Mouse (Mus musculus): ENCODE data around the gene Pamr1.
A peak's percentile ranks its signal among the peaks of the same experiment; 100 is the strongest.

The Pamr1 gene

DNA sequence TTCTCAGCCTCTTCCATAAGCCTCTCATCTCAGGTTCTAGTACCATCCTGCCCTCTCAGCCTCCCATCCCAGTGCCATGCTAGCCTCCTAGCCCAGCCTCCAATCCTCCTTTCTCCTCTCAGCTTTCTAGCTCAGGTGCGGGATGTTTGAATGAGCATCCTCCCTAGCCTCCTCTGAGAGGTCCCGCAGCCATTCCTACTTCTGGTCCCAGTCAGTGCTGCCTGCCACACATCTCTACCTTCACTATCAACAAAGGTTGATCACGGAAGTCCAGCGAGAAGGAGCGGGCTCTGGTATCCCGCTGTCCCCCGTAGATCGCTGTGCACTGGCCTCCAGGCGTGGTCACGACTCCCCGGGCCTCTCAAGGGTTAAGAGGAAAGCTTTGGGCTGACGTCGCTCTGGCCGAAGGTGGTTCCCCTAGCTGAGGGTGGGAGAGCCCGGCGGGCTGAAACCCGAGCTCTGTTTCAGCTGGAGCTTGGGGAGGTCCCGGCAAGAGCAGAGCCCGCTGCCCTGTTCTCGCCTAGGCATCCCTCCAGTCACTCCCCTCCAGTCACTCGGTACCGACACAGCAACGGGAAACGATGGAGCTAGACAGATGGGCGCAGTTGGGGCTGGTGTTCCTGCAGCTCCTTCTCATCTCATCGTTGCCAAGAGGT lies at the start of gene Pamr1:
Gene Pamr1 (plus strand): TSS at position 402 of the 656 bp plus-strand sequence.
- DNase-seq, result no peak

DNA sequence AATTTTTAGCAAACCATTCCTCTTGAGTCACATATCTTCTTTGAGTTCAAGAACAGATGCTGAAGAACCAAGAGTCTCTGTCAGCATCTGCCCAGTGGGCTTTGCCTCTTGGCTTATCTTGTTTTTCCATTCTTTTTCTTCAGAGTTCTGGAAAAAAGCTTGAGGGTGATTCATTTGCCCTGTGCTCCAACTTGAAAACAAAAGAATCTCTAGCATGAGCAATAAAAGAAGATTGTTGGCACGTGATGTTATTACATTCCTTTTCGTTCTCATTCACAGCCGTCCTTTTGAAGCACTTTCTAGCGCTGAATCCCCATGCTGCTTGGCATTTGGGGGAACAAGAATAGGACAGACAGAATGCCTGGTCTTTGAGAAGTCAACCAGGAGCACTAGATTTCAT lies 42.2 kb upstream of the Pamr1 start:
- DNase-seq, result no peak

GRCm38 (mm10) chr2:102508154-102508553 lies 41.7 kb upstream of the Pamr1 start:
- DNase-seq, result no peak

- DNase-seq, result no peak
Observed at GRCm38 (mm10) chr2:102519956-102520355, 29.9 kb upstream of the Pamr1 start.

DNA sequence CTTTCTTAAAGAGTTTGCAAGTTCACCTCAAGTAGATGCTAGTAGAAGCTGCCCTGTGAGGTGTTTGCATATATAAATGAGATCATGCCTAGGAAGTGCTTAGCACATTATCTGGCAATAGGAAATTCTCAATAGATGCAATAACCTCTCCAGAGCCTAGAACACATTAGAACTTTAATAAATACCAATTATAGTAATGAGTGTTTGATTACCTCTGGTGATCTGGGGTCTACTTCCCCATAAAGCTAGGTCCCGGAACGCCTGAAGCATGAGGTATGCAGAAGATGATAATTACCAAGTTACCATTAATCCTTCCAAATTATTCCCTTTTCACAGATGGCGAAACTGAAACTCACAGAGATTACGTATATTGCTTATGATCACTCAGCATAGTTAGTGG lies 22.2 kb upstream of the Pamr1 start:
- no peak for DNase-seq

DNA sequence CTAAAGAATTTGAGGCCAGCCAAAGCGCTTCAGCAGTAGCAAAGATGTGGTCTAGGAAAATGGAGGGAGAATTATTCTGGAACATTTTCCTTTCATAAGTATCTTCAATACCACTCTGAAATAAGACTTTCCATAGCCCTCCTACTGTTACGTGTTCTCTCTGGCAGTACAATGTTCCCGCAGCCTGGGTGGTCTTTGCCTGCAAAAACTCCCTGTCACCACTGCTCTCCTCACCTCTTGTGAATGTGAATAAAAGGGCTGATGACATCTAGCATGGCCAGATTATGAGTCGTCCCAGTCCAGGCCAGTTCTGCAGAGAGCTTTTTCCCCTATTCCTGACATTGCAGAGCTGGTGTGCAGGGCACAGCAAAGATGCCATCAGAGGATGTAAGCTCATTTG lies 16.4 kb upstream of the Pamr1 start:
- DNase-seq, result no peak

GRCm38 (mm10) chr2:102536766-102537165 lies 13.0 kb upstream of the Pamr1 start:
- no peak for DNase-seq

DNA sequence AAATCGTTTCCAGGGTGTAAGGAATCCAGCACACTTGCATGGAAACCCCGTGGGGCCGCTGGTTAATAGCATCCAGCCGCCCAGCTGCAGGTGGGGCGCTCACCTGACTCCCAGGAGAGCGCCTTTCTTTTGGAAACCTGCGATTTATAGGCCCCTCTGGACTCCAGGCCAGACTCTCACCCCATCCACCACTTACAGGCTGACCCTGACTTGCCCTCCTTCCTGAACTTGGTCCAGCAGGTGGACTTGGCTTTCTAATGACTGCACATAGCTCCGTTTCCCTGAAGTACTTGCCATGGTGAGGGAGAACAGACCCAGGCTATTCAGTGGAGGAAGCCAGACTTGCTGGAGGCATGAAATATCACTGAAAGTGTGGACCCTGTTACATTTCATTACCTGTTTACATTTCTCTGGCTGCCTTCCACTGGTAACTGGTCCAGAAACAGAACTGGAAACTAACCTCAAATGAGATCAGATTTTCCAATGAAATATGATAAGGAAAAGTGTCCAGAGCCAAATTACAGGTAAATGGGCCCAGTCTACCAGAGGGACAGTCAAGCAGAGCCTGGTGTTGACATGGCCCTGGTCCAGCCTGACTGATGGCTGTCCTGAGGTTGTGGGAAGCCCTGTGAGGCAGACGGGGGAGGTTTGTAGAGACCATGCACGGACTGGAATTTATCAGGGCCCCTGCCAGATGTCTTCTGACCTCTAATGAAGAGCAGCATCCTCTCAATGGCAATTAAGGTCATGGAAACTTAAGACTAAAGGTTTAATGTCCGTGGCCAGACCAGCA lies 9.2 kb upstream of the Pamr1 start:
- no peak for DNase-seq

- no peak for DNase-seq
Observed at GRCm38 (mm10) chr2:102541404-102542125, 8.2 kb upstream of the Pamr1 start.

GRCm38 (mm10) chr2:102543961-102544719 lies 5.7 kb upstream of the Pamr1 start:
- no peak for DNase-seq

DNA sequence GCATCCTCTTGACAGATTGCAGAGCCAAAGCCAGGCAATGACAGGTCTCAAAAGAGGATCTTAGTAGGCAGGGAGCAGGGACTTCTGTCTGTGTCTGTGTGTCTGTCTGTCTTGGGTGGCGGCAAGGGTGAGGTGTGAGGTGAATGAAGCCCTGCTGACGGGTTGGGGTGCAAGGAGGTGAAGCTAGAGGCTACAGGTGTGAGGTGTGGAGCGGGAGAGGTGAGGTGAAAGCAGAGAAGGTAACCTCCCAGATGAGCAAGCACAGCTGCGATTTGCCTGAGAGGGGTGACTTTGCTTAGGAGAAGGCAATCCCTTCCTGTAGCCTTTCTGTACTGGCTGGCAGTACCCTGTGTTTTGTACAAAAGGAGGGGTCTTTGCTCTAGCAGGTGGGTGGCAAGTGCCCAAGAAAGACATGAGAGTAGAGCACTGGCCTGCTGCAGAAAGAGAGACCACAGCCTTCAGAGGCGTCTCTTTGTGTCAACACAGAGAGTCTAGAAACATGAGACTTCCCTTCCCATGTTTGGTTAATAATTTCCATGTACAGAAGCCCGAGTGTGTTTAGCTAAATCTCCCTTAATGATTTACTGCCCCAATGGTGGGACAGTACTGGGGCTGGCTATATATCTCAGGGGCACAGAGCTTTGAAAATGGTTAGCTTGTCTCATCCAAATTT lies 1.2 kb downstream of the Pamr1 start:
- no peak for DNase-seq

GRCm38 (mm10) chr2:102551594-102551993 lies 1.8 kb downstream of the Pamr1 start:
- DNase-seq, result no peak

DNA sequence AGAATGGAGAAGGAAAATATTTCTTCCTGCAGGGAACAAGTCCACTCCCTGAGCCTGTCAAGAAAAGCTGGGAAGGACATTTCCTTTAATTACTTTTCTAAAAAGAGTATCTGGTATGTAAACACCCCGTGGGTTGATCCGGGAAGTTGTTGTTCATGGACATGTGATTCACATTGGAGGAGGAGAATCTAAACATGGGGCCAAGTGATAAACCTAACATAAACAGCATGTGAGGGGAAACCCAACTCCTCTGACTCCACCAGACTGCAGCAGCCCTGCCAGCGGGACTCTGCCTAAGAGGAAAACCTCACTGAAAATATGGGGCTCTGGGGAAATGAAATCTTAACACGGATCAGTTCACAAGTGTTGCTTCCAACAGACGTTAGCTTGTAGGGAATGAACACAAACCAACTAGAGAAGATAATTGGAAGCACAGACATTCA lies 2.3 kb downstream of the Pamr1 start:
- DNase-seq, result no peak

DNA sequence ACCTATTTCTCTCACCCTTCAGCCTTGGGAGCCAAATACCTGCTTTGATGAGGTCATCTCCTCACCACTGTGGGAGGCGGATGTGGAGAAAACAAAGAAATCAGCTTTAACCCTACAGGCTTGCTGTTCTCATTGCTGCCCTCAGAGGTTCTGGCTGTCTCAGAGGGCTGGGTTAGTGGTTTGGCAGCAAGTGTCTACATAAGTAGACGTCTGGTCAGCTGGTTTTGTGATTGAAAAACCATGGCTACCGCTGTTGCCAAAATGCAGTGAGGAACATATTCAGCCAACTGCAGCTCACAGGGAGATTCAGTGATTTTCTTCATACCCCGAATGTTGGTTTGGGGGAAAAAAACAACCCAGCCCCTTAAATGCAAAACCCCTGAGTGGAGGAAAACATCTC lies 7.3 kb downstream of the Pamr1 start:
- DNase-seq, result no peak

- DNase-seq, result no peak
Observed at GRCm38 (mm10) chr2:102558965-102559364, 9.2 kb downstream of the Pamr1 start.

GRCm38 (mm10) chr2:102563848-102564247 lies 14.0 kb downstream of the Pamr1 start:
- no peak for DNase-seq

DNA sequence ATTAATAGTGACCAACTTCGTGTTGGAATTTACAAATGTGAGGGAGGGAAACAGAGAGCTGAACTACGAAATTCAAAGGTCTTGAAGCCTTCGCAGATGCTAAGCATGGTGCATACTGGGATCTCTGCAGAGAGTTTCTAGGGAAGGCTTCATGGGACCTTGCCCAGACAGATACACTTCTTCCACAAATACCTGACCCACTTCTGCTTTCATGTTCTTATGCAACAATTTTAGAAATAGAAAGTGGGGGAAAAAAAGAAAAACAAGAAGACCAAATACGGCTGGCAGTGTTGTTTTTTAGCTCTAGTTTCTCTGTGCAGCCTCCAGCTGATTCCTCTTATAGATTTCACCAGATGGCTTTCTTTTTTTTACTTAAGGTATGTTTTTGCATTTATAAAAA lies 29.4 kb downstream of the Pamr1 start:
- no peak for DNase-seq

- peak; percentile 19 for DNase-seq
Observed at GRCm38 (mm10) chr2:102589977-102590376, 40.2 kb downstream of the Pamr1 start.

DNA sequence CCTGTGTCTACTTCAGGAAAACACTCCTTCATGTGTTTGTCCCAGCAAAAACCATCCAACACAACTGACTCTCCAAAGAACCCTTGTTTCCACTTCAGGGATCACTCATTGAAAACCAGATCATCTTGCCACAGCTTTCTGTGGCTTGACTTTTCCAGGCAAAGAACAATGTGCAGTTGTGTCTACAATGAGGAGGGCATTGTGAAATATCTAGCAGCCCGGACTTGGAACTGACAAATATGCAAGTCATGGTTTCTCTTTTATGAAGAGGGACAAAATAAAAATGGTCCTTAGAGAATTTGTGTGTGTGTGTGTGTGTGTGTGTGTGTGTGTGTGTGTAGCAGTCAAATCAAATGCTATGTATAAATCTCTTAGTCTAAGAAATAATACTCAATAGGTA lies 44.7 kb downstream of the Pamr1 start:
- DNase-seq, result no peak

GRCm38 (mm10) chr2:102595395-102596130 lies 45.8 kb downstream of the Pamr1 start:
- no peak for DNase-seq

GRCm38 (mm10) chr2:102598911-102599721 lies 49.3 kb downstream of the Pamr1 start:
- no peak for DNase-seq
